Mouse (Mus musculus): Measurements from ENCODE around the gene Gm20219.

DNA sequence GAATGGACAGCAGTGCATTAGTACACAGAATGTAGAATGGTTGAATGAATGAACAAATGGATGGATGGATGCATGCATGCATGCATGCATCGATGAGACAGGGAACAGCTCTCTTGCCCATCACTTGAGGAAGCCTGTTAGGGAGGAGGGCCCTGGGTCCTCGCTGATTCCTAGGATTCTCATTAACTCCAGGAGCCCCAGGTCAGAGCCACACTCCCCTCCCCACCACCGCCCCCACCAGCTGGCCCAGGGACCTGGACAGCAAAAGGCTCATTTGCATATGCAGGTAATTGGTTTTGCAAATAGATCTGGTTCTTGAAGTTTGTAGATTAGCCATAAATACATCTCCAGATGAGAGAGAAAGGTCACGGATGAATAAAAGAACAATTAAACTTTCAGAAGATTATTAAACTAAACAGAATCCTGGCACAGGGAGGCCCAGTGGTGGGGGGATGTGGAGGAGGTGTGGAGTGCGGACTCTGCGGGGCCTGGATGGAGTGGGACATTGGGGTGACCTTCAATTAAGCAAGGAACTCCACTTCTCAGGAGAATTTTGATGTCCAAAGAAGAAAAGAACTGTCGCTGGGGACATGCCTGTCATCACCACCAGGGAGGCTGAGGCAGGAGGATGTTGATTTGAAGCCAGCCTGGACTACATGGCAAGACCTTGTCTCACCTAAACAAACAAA lies 9.3 kb downstream of the Gm20219 start:
- TF ChIP-seq CTCF (IDR thresholded peaks at IDR 0.05; ENCODE audit: borderline replicate concordance, insufficient read depth, low read depth, low read length): no peak
- no peak for TF ChIP-seq POLR2A (IDR thresholded peaks at IDR 0.05; ENCODE audit: borderline replicate concordance, insufficient read depth, low read length)
